Mouse (Mus musculus): Measurements from ENCODE around the gene Il1rl1. TPM values are rescaled to one million over a fixed set of nuclear protein-coding genes. Genes with fewer than 3 reads are reported as not detected.

The Il1rl1 gene
- not detected in 2 replicates for total RNA-seq (2012; rRNA removed)

- no peak within 1 kb of the TSS for H3K9ac ChIP-seq (ENCODE audit: insufficient read depth, low read depth, low read length, poor library complexity, severe bottlenecking)
- H3K4me1 ChIP-seq (ENCODE audit: control insufficient read depth in 2 of 2, insufficient read depth in 2 of 2, low read length in 2 of 2, poor library complexity in 1 of 2) = no peaks in the 10 kb centered on the region
- H3K36me3 ChIP-seq (ENCODE audit: control insufficient read depth, insufficient read depth, low read length, poor library complexity, severe bottlenecking) = no peaks in the 10 kb centered on the region
- no peak for DNase-seq (ENCODE audit: low read depth, low spot score)
- H3K4me3 ChIP-seq (ENCODE audit: insufficient read depth in 1 of 2, low read depth in 1 of 2, low read length in 2 of 2, poor library complexity in 1 of 2, severe bottlenecking in 1 of 2) = no peak within 1 kb of the TSS
- in situ Hi-C loops (cut with MboI; ENCODE audit: low sequenced_read_pairs in 2 of 2, unreplicated experiment in 2 of 2) = no loop called here
- no peak for TF ChIP-seq CHD2 (IDR thresholded peaks at IDR 0.05; ENCODE audit: low read depth, low read length)
- no peak for TF ChIP-seq HCFC1 (IDR thresholded peaks at IDR 0.05; ENCODE audit: borderline replicate concordance, insufficient read depth, low read length)
- TF ChIP-seq ZC3H11A (IDR thresholded peaks at IDR 0.05; ENCODE audit: borderline replicate concordance, low read depth, low read length) = no peak
- no peak for TF ChIP-seq ZNF384 (IDR thresholded peaks at IDR 0.05; ENCODE audit: low read depth, low read length)
- no peak for TF ChIP-seq MAFK (IDR thresholded peaks at IDR 0.05; ENCODE audit: insufficient read depth, low read depth, low read length)
- H3K27ac ChIP-seq (ENCODE audit: insufficient read depth, low read depth, low read length, poor library complexity, severe bottlenecking) = no peak within 1 kb of the TSS
- no peaks in the 10 kb centered on the region for H3K9me3 ChIP-seq (ENCODE audit: control insufficient read depth, insufficient read depth, low read depth, low read length)
Measured at GRCm38 (mm10) chr1:40428910-40429675, at the start of gene Il1rl1. Gene Il1rl1, plus strand, starts transcription at chr1:40429570.

DNA sequence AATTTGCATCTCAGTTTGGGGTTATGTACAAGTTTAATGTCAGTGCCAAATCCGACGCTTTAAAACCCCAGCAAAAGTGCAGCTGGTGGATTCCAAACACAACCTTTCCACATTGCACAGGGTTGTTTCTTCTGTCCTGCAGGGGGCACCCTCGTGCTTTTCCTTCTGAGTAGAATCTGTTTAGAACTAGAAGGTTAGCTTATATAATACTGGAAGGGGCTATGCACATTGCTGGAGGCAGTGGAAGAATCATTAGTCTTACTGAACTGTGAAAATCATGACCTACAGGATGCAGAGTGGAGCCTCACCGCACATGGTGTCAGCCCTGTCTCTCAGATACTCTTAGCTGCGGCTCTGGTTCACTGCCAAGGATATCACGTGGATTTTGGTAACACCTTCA is 49.3 kb upstream of the Il1rl1 start:
- Histone ChIP-seq H3K9me3 (ENCODE audit: control insufficient read depth, insufficient read depth, low read depth, low read length) (no peaks in the 10 kb centered on the region), H3K4me1 (ENCODE audit: control insufficient read depth in 2 of 2, insufficient read depth in 2 of 2, low read length in 2 of 2, poor library complexity in 1 of 2) (0 out of 4 replicates have a peak, but pooled peaks cover 0 to 1% of the 10 kb centered on the region in 2 experiments), H3K9ac (ENCODE audit: insufficient read depth, low read depth, low read length, poor library complexity, severe bottlenecking) (no peak overlapping the region), H3K27ac (ENCODE audit: insufficient read depth, low read depth, low read length, poor library complexity, severe bottlenecking) (no peak overlapping the region), H3K4me3 (ENCODE audit: insufficient read depth in 1 of 2, low read depth in 1 of 2, low read length in 2 of 2, poor library complexity in 1 of 2, severe bottlenecking in 1 of 2) (no peak overlapping the region), H3K36me3 (ENCODE audit: control insufficient read depth, insufficient read depth, low read length, poor library complexity, severe bottlenecking) (no peaks in the 10 kb centered on the region)
- peak; percentile 58 for DNase-seq (ENCODE audit: low read depth, low spot score)
- TF ChIP-seq ZNF384 (IDR thresholded peaks at IDR 0.05; ENCODE audit: low read depth, low read length) (no peak), CHD2 (IDR thresholded peaks at IDR 0.05; ENCODE audit: low read depth, low read length) (no peak), ZC3H11A (IDR thresholded peaks at IDR 0.05; ENCODE audit: borderline replicate concordance, low read depth, low read length) (0 out of 2 replicates have a peak, but pooled peaks have one; percentile 60), HCFC1 (IDR thresholded peaks at IDR 0.05; ENCODE audit: borderline replicate concordance, insufficient read depth, low read length) (no peak), MAFK (IDR thresholded peaks at IDR 0.05; ENCODE audit: insufficient read depth, low read depth, low read length) (no peak)
- in situ Hi-C loops (cut with MboI; ENCODE audit: low sequenced_read_pairs in 2 of 2, unreplicated experiment in 2 of 2) = no loop called here

DNA sequence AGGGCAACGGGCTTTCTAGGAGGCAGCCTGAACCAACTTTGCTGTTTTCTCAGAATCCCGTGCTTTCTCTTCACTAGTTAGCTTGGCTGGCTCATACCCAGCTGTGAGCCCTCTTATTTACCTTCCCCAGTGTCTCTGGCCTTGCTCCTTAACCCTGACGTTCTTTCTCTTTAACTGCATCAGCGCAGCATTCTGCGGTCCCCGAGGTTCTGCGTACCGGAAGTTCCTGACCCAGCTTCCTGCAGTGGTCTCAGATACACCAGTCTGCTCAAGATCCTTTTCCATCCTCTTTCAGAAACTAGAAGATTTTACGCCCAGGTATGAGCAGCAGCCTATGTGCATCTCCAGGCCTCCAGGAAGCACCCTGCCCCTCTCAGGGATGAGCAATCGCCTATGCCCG is 48.4 kb upstream of the Il1rl1 start:
- Histone ChIP-seq H3K36me3 (ENCODE audit: control insufficient read depth, insufficient read depth, low read length, poor library complexity, severe bottlenecking) (no peaks in the 10 kb centered on the region), H3K4me3 (ENCODE audit: insufficient read depth in 1 of 2, low read depth in 1 of 2, low read length in 2 of 2, poor library complexity in 1 of 2, severe bottlenecking in 1 of 2) (no peak overlapping the region), H3K9ac (ENCODE audit: insufficient read depth, low read depth, low read length, poor library complexity, severe bottlenecking) (no peak overlapping the region), H3K27ac (ENCODE audit: insufficient read depth, low read depth, low read length, poor library complexity, severe bottlenecking) (no peak overlapping the region), H3K9me3 (ENCODE audit: control insufficient read depth, insufficient read depth, low read depth, low read length) (no peaks in the 10 kb centered on the region), H3K4me1 (ENCODE audit: control insufficient read depth in 2 of 2, insufficient read depth in 2 of 2, low read length in 2 of 2, poor library complexity in 1 of 2) (0 out of 4 replicates have a peak, but pooled peaks cover 0 to 1% of the 10 kb centered on the region in 2 experiments)
- in situ Hi-C loops (cut with MboI; ENCODE audit: low sequenced_read_pairs in 2 of 2, unreplicated experiment in 2 of 2) = no loop called here
- no peak for DNase-seq (ENCODE audit: low read depth, low spot score)
- TF ChIP-seq HCFC1 (IDR thresholded peaks at IDR 0.05; ENCODE audit: borderline replicate concordance, insufficient read depth, low read length) (no peak), CHD2 (IDR thresholded peaks at IDR 0.05; ENCODE audit: low read depth, low read length) (no peak), ZNF384 (IDR thresholded peaks at IDR 0.05; ENCODE audit: low read depth, low read length) (no peak), MAFK (IDR thresholded peaks at IDR 0.05; ENCODE audit: insufficient read depth, low read depth, low read length) (no peak), ZC3H11A (IDR thresholded peaks at IDR 0.05; ENCODE audit: borderline replicate concordance, low read depth, low read length) (no peak)

- TF ChIP-seq ZC3H11A (IDR thresholded peaks at IDR 0.05; ENCODE audit: borderline replicate concordance, low read depth, low read length) (no peak), MAFK (IDR thresholded peaks at IDR 0.05; ENCODE audit: insufficient read depth, low read depth, low read length) (no peak), HCFC1 (IDR thresholded peaks at IDR 0.05; ENCODE audit: borderline replicate concordance, insufficient read depth, low read length) (no peak), ZNF384 (IDR thresholded peaks at IDR 0.05; ENCODE audit: low read depth, low read length) (no peak), CHD2 (IDR thresholded peaks at IDR 0.05; ENCODE audit: low read depth, low read length) (no peak)
- H3K4me3 ChIP-seq (ENCODE audit: insufficient read depth in 1 of 2, low read depth in 1 of 2, low read length in 2 of 2, poor library complexity in 1 of 2, severe bottlenecking in 1 of 2) = no peak overlapping the region
- no peaks in the 10 kb centered on the region for H3K36me3 ChIP-seq (ENCODE audit: control insufficient read depth, insufficient read depth, low read length, poor library complexity, severe bottlenecking)
- H3K4me1 ChIP-seq (ENCODE audit: control insufficient read depth in 2 of 2, insufficient read depth in 2 of 2, low read length in 2 of 2, poor library complexity in 1 of 2) = no peaks in the 10 kb centered on the region
- H3K9ac ChIP-seq (ENCODE audit: insufficient read depth, low read depth, low read length, poor library complexity, severe bottlenecking) = no peak overlapping the region
- in situ Hi-C loops (cut with MboI; ENCODE audit: low sequenced_read_pairs in 2 of 2, unreplicated experiment in 2 of 2) = no loop called here
- no peak for DNase-seq (ENCODE audit: low read depth, low spot score)
- H3K27ac ChIP-seq (ENCODE audit: insufficient read depth, low read depth, low read length, poor library complexity, severe bottlenecking) = no peak overlapping the region
- no peaks in the 10 kb centered on the region for H3K9me3 ChIP-seq (ENCODE audit: control insufficient read depth, insufficient read depth, low read depth, low read length)
Measured at GRCm38 (mm10) chr1:40382841-40383240, 46.5 kb upstream of the Il1rl1 start.
